Mouse (Mus musculus) embryonic fibroblast, embryonic 13.5 days (primary cell): ENCODE results near the gene Chsy1. TPM values are rescaled to one million over a fixed set of nuclear protein-coding genes. Genes with fewer than 3 reads are reported as not detected.

Experiments used
- H3K27ac ChIP-seq: 2 replicates; pipeline ENCODE4 v1.5.1; 2012; ENCODE audit warnings: low read length, control low read depth, inconsistent platforms; ENCODE audit not compliant: insufficient read depth
- H3K4me1 ChIP-seq: 2 replicates; pipeline ENCODE4 v1.6.1; 2011; ENCODE audit warnings: low read length; ENCODE audit not compliant: control insufficient read depth, insufficient read depth
- H3K4me3 ChIP-seq: 2 replicates; pipeline ENCODE4 v1.5.1; 2011; ENCODE audit warnings: mild to moderate bottlenecking, control low read depth, low read length; ENCODE audit not compliant: insufficient read depth
- CTCF ChIP-seq: IDR thresholded peaks from 2 replicates; pipeline ENCODE4 v1.5.1; 2011; ENCODE audit warnings: mild to moderate bottlenecking, control low read depth, low read length, moderate library complexity, borderline replicate concordance; ENCODE audit not compliant: insufficient read depth
- POLR2A ChIP-seq: IDR thresholded peaks from 2 replicates; pipeline ENCODE4 v1.6.1; 2011; ENCODE audit warnings: low read depth, mild to moderate bottlenecking, control low read depth, low read length, moderate library complexity
- polyA plus RNA-seq: library from polyadenylated mRNA; stranded (reverse); fragments of >200 nt; gene quantifications from 2 replicates; pipeline ENCODE4 v1.2.4, GENCODE M21; 2011; ENCODE audit warnings: low read depth; ENCODE audit not compliant: missing spikeins, insufficient read length

Gene Chsy1
- polyA plus RNA-seq = 54.3 and 63.2 TPM in 2 replicates

- Histone ChIP-seq H3K4me3 (peak within 1 kb of the TSS; percentile 91), H3K4me1 (peaks cover 9% of the 10 kb centered on the region), H3K27ac (peak within 1 kb of the TSS; percentile 86)
- no peak for TF ChIP-seq CTCF
- TF ChIP-seq POLR2A = peak; percentile 80
These were observed at the start of gene Chsy1 for GRCm38 (mm10) chr7:66108961-66109854. Chsy1 (plus strand) TSS chr7:66109515.

- H3K27ac ChIP-seq = no peak overlapping the region
- peak overlapping the region; percentile 77 for H3K4me3 ChIP-seq
- no peaks in the 10 kb centered on the region; the same call in 1 of the 2 replicates for H3K4me1 ChIP-seq
- TF ChIP-seq POLR2A (peak; percentile 96), CTCF (no peak)
These were observed 49.0 kb upstream of the Chsy1 start for GRCm38 (mm10) chr7:66060066-66060956.

- Histone ChIP-seq H3K4me3 (peak overlapping the region; percentile 77), H3K4me1 (no peaks in the 10 kb centered on the region; the same call in 1 of the 2 replicates), H3K27ac (no peak overlapping the region)
- no peak for TF ChIP-seq POLR2A
These were observed 48.3 kb upstream of the Chsy1 start for GRCm38 (mm10) chr7:66061057-66061456.

GRCm38 (mm10) chr7:66076411-66076810, 32.9 kb upstream of the Chsy1 start:
- no peak overlapping the region for H3K4me3 ChIP-seq
- H3K4me1 ChIP-seq = peaks cover 10% of the 10 kb centered on the region
- no peak for TF ChIP-seq POLR2A
- TF ChIP-seq CTCF = no peak
- H3K27ac ChIP-seq = no peak overlapping the region

DNA sequence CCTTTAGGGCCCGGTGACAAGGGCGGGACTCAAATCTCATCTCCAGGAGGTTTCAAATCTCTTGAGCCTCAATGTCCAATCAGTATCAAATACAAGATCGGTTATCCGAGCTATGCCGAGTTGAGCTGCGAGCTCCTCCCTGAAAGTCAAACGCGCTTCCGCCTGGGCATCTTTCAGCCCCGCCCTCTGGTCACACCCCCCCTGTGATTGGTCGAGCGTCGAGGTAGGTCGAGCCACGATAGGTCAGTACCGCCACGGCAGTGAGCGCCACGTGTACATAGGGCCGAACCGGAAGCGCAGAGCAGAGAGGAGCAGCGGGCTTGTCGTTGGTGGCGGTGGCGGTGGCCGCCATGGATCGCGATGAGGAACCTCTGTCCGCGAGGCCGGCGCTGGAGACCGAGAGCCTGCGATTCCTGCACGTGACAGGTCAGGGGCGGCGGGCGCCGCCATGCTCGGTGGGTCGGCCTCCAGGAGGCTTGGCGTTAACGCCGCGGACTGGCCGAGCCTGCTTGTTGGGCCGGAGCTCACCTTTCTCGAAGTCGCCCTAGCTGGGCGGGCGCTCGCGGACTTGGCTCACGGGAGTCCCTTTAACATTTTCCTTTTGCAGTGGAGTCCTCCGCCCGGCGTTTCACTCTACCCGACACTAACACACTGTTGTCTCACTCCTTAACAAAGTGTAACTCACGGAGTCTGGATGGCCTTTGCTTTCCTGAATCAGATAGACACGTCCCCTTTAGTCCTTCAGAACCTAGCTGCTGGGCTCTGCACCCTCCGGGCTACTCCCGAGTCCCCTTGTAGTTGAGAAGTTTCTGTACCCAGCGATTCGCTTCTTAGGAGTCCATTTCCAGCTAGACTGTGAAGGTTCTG, 29.7 kb upstream of the Chsy1 start, which contains the start of gene Selenos:
TSS of gene Selenos (plus strand) at position 286 of the 867 bp plus-strand sequence.
- peak; percentile 99 for TF ChIP-seq POLR2A
- TF ChIP-seq CTCF = no peak
- Histone ChIP-seq H3K4me1 (peaks cover 12% of the 10 kb centered on the region), H3K27ac (peak within 1 kb of the TSS; percentile 96), H3K4me3 (peak within 1 kb of the TSS; percentile 96)

- TF ChIP-seq CTCF = no peak
- TF ChIP-seq POLR2A = no peak
- H3K4me1 ChIP-seq = peaks cover 12% of the 10 kb centered on the region
- no peak overlapping the region for H3K27ac ChIP-seq
- peak overlapping the region; percentile 96 for H3K4me3 ChIP-seq
These were observed 29.1 kb upstream of the Chsy1 start for GRCm38 (mm10) chr7:66080231-66080613.

DNA sequence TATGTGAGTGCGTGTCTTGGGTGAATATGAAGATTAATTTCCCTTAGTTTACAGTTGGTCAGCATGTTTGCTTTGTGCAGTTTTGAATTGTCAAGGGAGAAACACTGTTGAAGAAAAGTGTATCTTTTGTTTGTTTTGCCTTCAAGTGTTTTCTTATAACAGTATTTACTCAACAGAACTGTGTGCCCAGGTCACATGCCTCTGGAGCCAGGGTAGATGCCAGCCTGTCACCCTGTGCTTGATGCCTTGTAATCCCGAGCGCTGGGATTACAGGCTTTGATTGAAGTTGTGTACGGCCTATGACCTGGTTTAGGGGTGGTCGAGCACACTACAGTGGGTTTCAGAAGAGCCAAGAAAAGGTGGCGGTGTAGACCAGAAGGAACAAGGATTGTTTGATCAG, 25.6 kb upstream of the Chsy1 start:
- Histone ChIP-seq H3K4me3 (no peak overlapping the region), H3K27ac (no peak overlapping the region), H3K4me1 (peaks cover 5% of the 10 kb centered on the region; the same call in 1 of the 2 replicates)
- TF ChIP-seq POLR2A = no peak
- no peak for TF ChIP-seq CTCF

GRCm38 (mm10) chr7:66084546-66084945, 24.8 kb upstream of the Chsy1 start:
- Histone ChIP-seq H3K27ac (no peak overlapping the region), H3K4me1 (peaks cover 5% of the 10 kb centered on the region; the same call in 1 of the 2 replicates), H3K4me3 (no peak overlapping the region)
- TF ChIP-seq CTCF (no peak), POLR2A (no peak)

DNA sequence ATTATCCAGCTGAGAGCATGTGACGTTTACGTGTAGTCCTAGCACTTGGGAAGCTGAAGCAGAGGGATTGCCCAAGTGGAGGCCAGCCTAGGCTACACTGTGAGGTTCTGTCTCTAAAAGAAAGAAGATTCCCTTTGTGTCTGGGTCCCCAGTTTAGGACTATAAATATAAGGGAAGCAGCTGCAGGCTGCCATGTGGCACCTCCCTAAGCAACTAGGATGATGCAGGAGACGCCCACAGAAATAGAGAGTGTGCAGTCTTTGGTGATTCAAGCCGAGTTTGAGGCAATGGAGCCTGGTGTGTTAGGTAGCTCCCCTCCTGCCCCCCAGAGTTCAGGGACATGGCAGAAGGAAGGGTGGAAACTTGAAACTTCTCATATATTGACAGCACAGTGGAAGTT, 21.7 kb upstream of the Chsy1 start:
- H3K27ac ChIP-seq = no peak overlapping the region
- no peaks in the 10 kb centered on the region for H3K4me1 ChIP-seq
- no peak for TF ChIP-seq POLR2A
- no peak overlapping the region for H3K4me3 ChIP-seq
